ENCODE assay signal across 31 mouse cellular contexts in genomic region chr3:68815621-68816020, GRCm38 (mm10). TPM values are rescaled to one million over a fixed set of nuclear protein-coding genes. Genes with fewer than 3 reads are reported as not detected.
"Had no signal": no experiment of that assay in that cellular context is flagged by ENCODE, and none has a peak within 500 bp of the region (broad histone marks: within the 10 kb centered on the region; RNA-seq: fewer than 3 reads in every experiment).

No protein-coding gene starts in this region.

- H3K9ac ChIP-seq: limb, embryonic 12.5 days; limb, embryonic 13.5 days; limb, embryonic 15.5 days; liver, embryonic 12.5 days; liver, embryonic 13.5 days; liver, embryonic 14.5 days; liver, embryonic 15.5 days; liver, postnatal 0 days; lung, embryonic 14.5 days; lung, embryonic 15.5 days; midbrain, embryonic 12.5 days; midbrain, embryonic 13.5 days; midbrain, embryonic 15.5 days; neural tube, embryonic 12.5 days had no signal

- H3K36me3 ChIP-seq: limb, embryonic 10.5 days; limb, embryonic 12.5 days; limb, embryonic 13.5 days; limb, embryonic 15.5 days; liver, embryonic 12.5 days; liver, embryonic 13.5 days; liver, embryonic 15.5 days; lung, embryonic 15.5 days; midbrain, embryonic 10.5 days; midbrain, embryonic 12.5 days; midbrain, embryonic 13.5 days; midbrain, embryonic 15.5 days; neural tube, embryonic 12.5 days had no signal

- H3K27ac ChIP-seq: limb, embryonic 10.5 days; limb, embryonic 12.5 days; limb, embryonic 13.5 days; limb, embryonic 15.5 days; liver, embryonic 12.5 days; liver, embryonic 13.5 days; liver, embryonic 14.5 days; liver, embryonic 15.5 days; lung, embryonic 15.5 days; macrophage; midbrain, embryonic 10.5 days; midbrain, embryonic 12.5 days; midbrain, embryonic 13.5 days; midbrain, embryonic 15.5 days; neural tube, embryonic 12.5 days had no signal

- H3K4me3 ChIP-seq: limb, embryonic 10.5 days; limb, embryonic 12.5 days; limb, embryonic 13.5 days; limb, embryonic 15.5 days; liver, embryonic 12.5 days; liver, embryonic 13.5 days; liver, embryonic 15.5 days; lung, embryonic 15.5 days; megakaryocyte, embryonic 14.5 days; midbrain, embryonic 10.5 days; midbrain, embryonic 12.5 days; midbrain, embryonic 13.5 days; midbrain, embryonic 15.5 days; myocyte; neural tube, embryonic 12.5 days had no signal

- H3K9me3 ChIP-seq: limb, embryonic 10.5 days; limb, embryonic 12.5 days; limb, embryonic 13.5 days; limb, embryonic 15.5 days; liver, embryonic 12.5 days; liver, embryonic 13.5 days; liver, embryonic 15.5 days; lung, embryonic 15.5 days; midbrain, embryonic 10.5 days; midbrain, embryonic 12.5 days; midbrain, embryonic 13.5 days; midbrain, embryonic 15.5 days; neural tube, embryonic 12.5 days had no signal

- DNase-seq: left cerebral cortex, postnatal 4 days; liver; liver, embryonic 13.5 days; liver, postnatal 0 days; lung, adult 18-20 months; lung, adult 2 months; lung, embryonic 14.5 days; lung, postnatal 10 days; lung, postnatal 14 days; lung, postnatal 36 days; lung, postnatal 4 days; midbrain, embryonic 14.5 days had no signal

- H3K4me1 ChIP-seq: limb, embryonic 10.5 days; limb, embryonic 12.5 days; limb, embryonic 13.5 days; limb, embryonic 15.5 days; liver, embryonic 12.5 days; liver, embryonic 13.5 days; liver, embryonic 15.5 days; lung, embryonic 15.5 days; midbrain, embryonic 10.5 days; midbrain, embryonic 12.5 days; midbrain, embryonic 13.5 days; midbrain, embryonic 15.5 days; neural tube, embryonic 12.5 days had no signal

- H3K27me3 ChIP-seq: limb, embryonic 12.5 days; limb, embryonic 13.5 days; limb, embryonic 15.5 days; liver, embryonic 12.5 days; liver, embryonic 13.5 days; liver, embryonic 15.5 days; lung, embryonic 15.5 days; midbrain, embryonic 12.5 days; midbrain, embryonic 13.5 days; midbrain, embryonic 15.5 days; neural tube, embryonic 12.5 days had no signal

RNA-seq across cellular contexts. Expression of gene 1110032F04Rik, which starts 53.8 kb away (rescaled TPM):
- total RNA-seq: liver, adult 2 months; megakaryocyte progenitor cell, adult 5-6 weeks; monocyte, adult 5-6 weeks had no signal
- polyA plus RNA-seq: liver, adult 2 months; macrophage; myocyte had no signal
